Mouse (Mus musculus): ENCODE measurements around the gene Nudt3.
A peak's percentile ranks its signal among the peaks of the same experiment; 100 is the strongest.
"Not testable (repeated sequence)": the region's sequence is repeated elsewhere in the genome, so short reads cannot be mapped to it uniquely, and the experiment has no call there.

Gene Nudt3

GRCm38 (mm10) chr17:27643101-27643500 lies 19.8 kb upstream of the Nudt3 start:
- no peak for DNase-seq (ENCODE audit: low read depth, low spot score)
- no peaks in the 10 kb centered on the region for H3K27me3 ChIP-seq (ENCODE audit: control insufficient read depth, insufficient read depth, low read length, poor library complexity, severe bottlenecking)
- H3K36me3 ChIP-seq (ENCODE audit: control insufficient read depth, insufficient read depth, low read length, poor library complexity, severe bottlenecking): no peaks in the 10 kb centered on the region

- no peaks in the 10 kb centered on the region for H3K36me3 ChIP-seq (ENCODE audit: control insufficient read depth, insufficient read depth, low read length, poor library complexity, severe bottlenecking)
Observed at GRCm38 (mm10) chr17:27642491-27643062, 19.3 kb upstream of the Nudt3 start.

GRCm38 (mm10) chr17:27639851-27640250 lies 16.6 kb upstream of the Nudt3 start:
- not testable (repeated sequence) for H3K36me3 ChIP-seq (ENCODE audit: control insufficient read depth, insufficient read depth, low read length, poor library complexity, severe bottlenecking); H3K27me3 ChIP-seq (ENCODE audit: control insufficient read depth, insufficient read depth, low read length, poor library complexity, severe bottlenecking)
- DNase-seq (ENCODE audit: low read depth, low spot score): peak; percentile 41

More at GRCm38 (mm10) chr17:27642491-27643062, 19.3 kb upstream of the Nudt3 start:
- H3K27me3 ChIP-seq (ENCODE audit: control insufficient read depth, insufficient read depth, low read length, poor library complexity, severe bottlenecking): no peaks in the 10 kb centered on the region
- no peak for DNase-seq (ENCODE audit: low read depth, low spot score)

GRCm38 (mm10) chr17:27638921-27639332 lies 15.6 kb upstream of the Nudt3 start:
- DNase-seq (ENCODE audit: low read depth, low spot score): peak; percentile 64
- Histone ChIP-seq H3K27me3 (ENCODE audit: control insufficient read depth, insufficient read depth, low read length, poor library complexity, severe bottlenecking) (no peaks in the 10 kb centered on the region), H3K36me3 (ENCODE audit: control insufficient read depth, insufficient read depth, low read length, poor library complexity, severe bottlenecking) (no peaks in the 10 kb centered on the region)

GRCm38 (mm10) chr17:27637333-27637732 lies 14.0 kb upstream of the Nudt3 start:
- no peaks in the 10 kb centered on the region for H3K27me3 ChIP-seq (ENCODE audit: control insufficient read depth, insufficient read depth, low read length, poor library complexity, severe bottlenecking)

GRCm38 (mm10) chr17:27636132-27637020 lies 13.1 kb upstream of the Nudt3 start, which contains the start of gene Rps10:
Rps10 (minus strand) TSS chr17:27636669.
- H3K36me3 ChIP-seq (ENCODE audit: control insufficient read depth, insufficient read depth, low read length, poor library complexity, severe bottlenecking): peaks cover 6% of the 10 kb centered on the region
- no peak for DNase-seq (ENCODE audit: low read depth, low spot score)
- H3K27me3 ChIP-seq (ENCODE audit: control insufficient read depth, insufficient read depth, low read length, poor library complexity, severe bottlenecking): no peaks in the 10 kb centered on the region

More at GRCm38 (mm10) chr17:27637333-27637732, 14.0 kb upstream of the Nudt3 start:
- H3K36me3 ChIP-seq (ENCODE audit: control insufficient read depth, insufficient read depth, low read length, poor library complexity, severe bottlenecking): peaks cover 2% of the 10 kb centered on the region
- DNase-seq (ENCODE audit: low read depth, low spot score): no peak

- not testable (repeated sequence) for DNase-seq (ENCODE audit: low read depth, low spot score)
Observed at GRCm38 (mm10) chr17:27635575-27635903, 12.2 kb upstream of the Nudt3 start.

GRCm38 (mm10) chr17:27634871-27635574 lies 11.7 kb upstream of the Nudt3 start, which contains the start of gene RPS10-NUDT3:
RPS10-NUDT3 (minus strand) TSS chr17:27635222.
- Histone ChIP-seq H3K36me3 (ENCODE audit: control insufficient read depth, insufficient read depth, low read length, poor library complexity, severe bottlenecking) (peaks cover 7% of the 10 kb centered on the region), H3K27me3 (ENCODE audit: control insufficient read depth, insufficient read depth, low read length, poor library complexity, severe bottlenecking) (no peaks in the 10 kb centered on the region)
- peak; percentile 93 for DNase-seq (ENCODE audit: low read depth, low spot score)

More at GRCm38 (mm10) chr17:27635575-27635903, 12.2 kb upstream of the Nudt3 start:
- H3K36me3 ChIP-seq (ENCODE audit: control insufficient read depth, insufficient read depth, low read length, poor library complexity, severe bottlenecking); H3K27me3 ChIP-seq (ENCODE audit: control insufficient read depth, insufficient read depth, low read length, poor library complexity, severe bottlenecking): not testable (repeated sequence)

- no peaks in the 10 kb centered on the region for H3K27me3 ChIP-seq (ENCODE audit: control insufficient read depth, insufficient read depth, low read length, poor library complexity, severe bottlenecking)
- DNase-seq (ENCODE audit: low read depth, low spot score): peak; percentile 88
- H3K36me3 ChIP-seq (ENCODE audit: control insufficient read depth, insufficient read depth, low read length, poor library complexity, severe bottlenecking): peaks cover 7% of the 10 kb centered on the region
Observed at GRCm38 (mm10) chr17:27629249-27630020, 6.1 kb upstream of the Nudt3 start.

GRCm38 (mm10) chr17:27628376-27628775 lies 5.1 kb upstream of the Nudt3 start:
- Histone ChIP-seq H3K36me3 (ENCODE audit: control insufficient read depth, insufficient read depth, low read length, poor library complexity, severe bottlenecking) (peaks cover 5% of the 10 kb centered on the region), H3K27me3 (ENCODE audit: control insufficient read depth, insufficient read depth, low read length, poor library complexity, severe bottlenecking) (no peaks in the 10 kb centered on the region)
- DNase-seq (ENCODE audit: low read depth, low spot score): no peak

- DNase-seq (ENCODE audit: low read depth, low spot score): no peak
- peaks cover 5% of the 10 kb centered on the region for H3K36me3 ChIP-seq (ENCODE audit: control insufficient read depth, insufficient read depth, low read length, poor library complexity, severe bottlenecking)
- no peaks in the 10 kb centered on the region for H3K27me3 ChIP-seq (ENCODE audit: control insufficient read depth, insufficient read depth, low read length, poor library complexity, severe bottlenecking)
Observed at GRCm38 (mm10) chr17:27627451-27627850, 4.2 kb upstream of the Nudt3 start.

GRCm38 (mm10) chr17:27626681-27627080 lies 3.4 kb upstream of the Nudt3 start:
- Histone ChIP-seq H3K27me3 (ENCODE audit: control insufficient read depth, insufficient read depth, low read length, poor library complexity, severe bottlenecking) (no peaks in the 10 kb centered on the region), H3K36me3 (ENCODE audit: control insufficient read depth, insufficient read depth, low read length, poor library complexity, severe bottlenecking) (peaks cover 4% of the 10 kb centered on the region)
- no peak for DNase-seq (ENCODE audit: low read depth, low spot score)

- H3K27me3 ChIP-seq (ENCODE audit: control insufficient read depth, insufficient read depth, low read length, poor library complexity, severe bottlenecking): no peaks in the 10 kb centered on the region
- H3K36me3 ChIP-seq (ENCODE audit: control insufficient read depth, insufficient read depth, low read length, poor library complexity, severe bottlenecking): no peaks in the 10 kb centered on the region
- no peak for DNase-seq (ENCODE audit: low read depth, low spot score)
Observed at GRCm38 (mm10) chr17:27625455-27626251, 2.4 kb upstream of the Nudt3 start.
